Mouse (Mus musculus) ovary, postnatal 36 days (tissue): ENCODE measurements at regions not wholly inside any gene's neighbourhood (a gene's known extent, or its start where the extent isn't known, plus 50 kb on each side); places are given as distances from the start of the nearest gene placed in this dataset.
"Not testable (repeated sequence)": the region's sequence is repeated elsewhere in the genome, so short reads cannot be mapped to it uniquely, and the experiment has no call there.

ENCODE experiments used
- DNase-seq: peaks from one replicate; pipeline ENCODE4 v3.0.0; 2022; ENCODE audit warnings: low spot score, mixed read lengths

DNA sequence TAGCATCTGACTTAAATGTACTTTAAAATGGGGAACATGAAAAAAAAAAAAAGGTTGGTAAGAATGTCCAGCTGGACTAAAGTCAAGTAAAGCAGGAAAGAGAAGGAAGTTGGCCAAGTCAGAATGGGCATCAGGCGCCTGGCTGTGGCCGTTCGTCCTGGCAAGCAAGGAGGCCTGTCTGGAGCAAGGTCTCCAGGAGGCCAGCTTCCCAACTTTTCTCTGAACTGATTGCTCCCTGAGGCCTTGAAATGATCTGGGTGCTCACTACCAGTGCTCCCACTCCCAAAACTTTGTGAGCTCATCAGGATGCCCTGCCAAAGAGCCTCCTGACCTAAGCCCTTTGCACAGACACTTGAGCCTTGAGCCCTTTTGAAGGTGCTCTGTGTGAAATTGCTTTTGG is 141.7 kb upstream of the Gm21897 start:
- peak; percentile 11 for DNase-seq

DNA sequence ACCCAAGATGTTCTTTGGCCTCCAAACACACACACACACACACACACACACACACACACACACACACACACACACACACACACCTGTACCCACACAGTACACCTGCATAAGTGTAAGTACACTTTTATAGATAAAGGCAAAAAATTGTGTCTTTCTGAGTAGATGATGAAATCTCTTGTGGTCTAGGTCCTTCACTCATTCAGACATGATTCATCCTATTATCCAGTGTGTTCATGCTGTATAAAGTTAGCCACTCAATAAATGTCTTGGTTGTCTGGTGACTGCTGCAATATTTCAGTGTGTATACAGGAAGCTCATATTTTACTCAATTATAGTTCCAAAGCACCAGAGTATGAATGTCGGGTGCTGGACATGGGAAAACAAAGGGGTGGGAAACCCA is 131.5 kb upstream of the Gm21897 start:
- no peak for DNase-seq

GRCm38 (mm10) chr16:15194926-15195711 is 122.1 kb upstream of the Gm21897 start:
- peak; percentile 21 for DNase-seq

- not testable (repeated sequence) for DNase-seq
Observed at GRCm38 (mm10) chr16:15195931-15196330, 121.3 kb upstream of the Gm21897 start.

DNA sequence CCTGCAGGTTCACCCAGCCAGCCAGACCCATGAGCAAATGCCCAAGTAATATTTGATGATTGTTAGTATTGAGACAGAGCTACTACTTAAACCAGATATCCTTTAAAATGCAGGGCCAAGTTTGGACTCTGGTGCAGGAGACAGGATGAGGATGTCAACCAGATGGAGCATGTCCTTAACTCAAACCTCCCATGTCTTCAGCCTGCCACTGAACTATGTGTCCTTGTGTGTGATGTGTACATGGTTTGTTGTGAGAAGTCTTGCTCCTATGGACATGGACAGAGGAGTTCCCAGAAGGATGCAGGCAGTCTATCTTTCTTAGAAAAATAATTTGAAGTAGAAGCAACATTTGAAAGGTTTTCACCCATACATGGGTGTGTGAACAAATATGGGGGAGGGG is 120.4 kb upstream of the Gm21897 start:
- DNase-seq: no peak

- DNase-seq: no peak
Observed at GRCm38 (mm10) chr16:15215921-15216320, 101.3 kb upstream of the Gm21897 start.

DNA sequence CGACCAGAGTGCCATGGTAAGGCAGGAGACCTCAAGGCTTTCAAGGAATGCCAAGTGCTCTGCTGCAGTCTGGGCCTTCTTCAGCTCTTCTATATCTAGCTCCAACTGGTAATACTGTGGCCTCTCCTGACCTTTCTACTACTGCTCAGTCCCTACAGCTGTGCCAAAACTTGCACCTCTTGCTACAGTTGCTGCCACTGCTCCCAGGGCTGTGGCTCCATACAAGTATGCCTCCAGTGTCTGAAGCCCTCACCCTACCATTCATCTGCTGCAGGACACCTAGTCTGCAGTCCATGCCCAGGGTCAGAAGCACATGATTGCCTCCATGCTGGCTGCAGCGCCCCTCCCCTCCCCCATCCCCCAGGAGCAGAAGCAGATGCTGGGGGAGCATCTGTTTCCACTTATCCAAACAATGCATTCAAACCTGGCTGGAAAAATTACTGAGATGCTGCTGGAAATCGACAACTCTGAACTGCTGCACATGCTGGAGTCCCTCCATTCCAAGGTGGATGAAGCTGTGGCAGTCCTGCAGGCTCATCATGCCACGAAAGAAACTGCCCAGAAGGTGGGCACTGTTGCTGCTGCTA is 96.2 kb upstream of the Gm21897 start:
- DNase-seq: no peak

DNA sequence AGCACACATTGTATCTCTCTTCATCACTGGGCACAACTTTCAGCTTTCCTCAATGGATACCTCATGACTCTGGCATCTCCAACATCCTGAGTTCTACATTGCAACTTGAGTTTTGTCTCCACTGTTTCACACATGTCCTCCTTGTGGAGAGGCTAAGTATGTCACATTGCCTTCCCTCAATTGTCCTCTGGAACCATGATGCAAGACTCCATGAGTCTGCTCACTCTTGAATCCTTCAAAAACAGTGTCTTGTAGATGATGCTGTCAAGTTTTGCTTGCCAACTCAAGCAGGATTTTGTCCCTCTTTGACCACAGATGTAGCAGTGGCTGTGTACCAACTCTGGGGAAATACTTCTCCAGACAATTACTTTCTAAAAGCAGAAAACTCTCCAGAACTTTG is 79.4 kb upstream of the Gm21897 start:
- DNase-seq: no peak

GRCm38 (mm10) chr16:15238449-15238848 is 78.8 kb upstream of the Gm21897 start:
- DNase-seq: no peak

GRCm38 (mm10) chr16:15250186-15250585 is 67.1 kb upstream of the Gm21897 start:
- DNase-seq: no peak

DNA sequence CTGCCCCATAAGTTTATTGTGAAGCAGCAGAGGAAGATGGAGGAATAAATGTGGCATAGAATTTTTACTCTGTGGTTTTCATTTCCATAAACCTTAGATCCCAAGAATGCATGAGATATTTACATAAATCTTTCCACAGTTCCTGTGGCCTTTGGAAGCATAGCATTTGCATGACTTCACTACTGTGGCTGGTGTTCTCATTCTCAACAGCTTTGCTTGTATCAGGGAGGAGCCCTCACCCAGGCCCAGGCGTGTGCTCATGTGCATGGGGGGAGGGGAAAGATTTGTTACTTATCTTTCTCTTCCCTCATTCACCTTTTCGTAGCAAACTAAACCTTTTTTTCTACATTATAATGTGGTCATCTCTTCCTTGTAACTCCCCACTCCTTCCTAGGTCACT is 65.6 kb upstream of the Gm21897 start:
- DNase-seq: no peak

DNA sequence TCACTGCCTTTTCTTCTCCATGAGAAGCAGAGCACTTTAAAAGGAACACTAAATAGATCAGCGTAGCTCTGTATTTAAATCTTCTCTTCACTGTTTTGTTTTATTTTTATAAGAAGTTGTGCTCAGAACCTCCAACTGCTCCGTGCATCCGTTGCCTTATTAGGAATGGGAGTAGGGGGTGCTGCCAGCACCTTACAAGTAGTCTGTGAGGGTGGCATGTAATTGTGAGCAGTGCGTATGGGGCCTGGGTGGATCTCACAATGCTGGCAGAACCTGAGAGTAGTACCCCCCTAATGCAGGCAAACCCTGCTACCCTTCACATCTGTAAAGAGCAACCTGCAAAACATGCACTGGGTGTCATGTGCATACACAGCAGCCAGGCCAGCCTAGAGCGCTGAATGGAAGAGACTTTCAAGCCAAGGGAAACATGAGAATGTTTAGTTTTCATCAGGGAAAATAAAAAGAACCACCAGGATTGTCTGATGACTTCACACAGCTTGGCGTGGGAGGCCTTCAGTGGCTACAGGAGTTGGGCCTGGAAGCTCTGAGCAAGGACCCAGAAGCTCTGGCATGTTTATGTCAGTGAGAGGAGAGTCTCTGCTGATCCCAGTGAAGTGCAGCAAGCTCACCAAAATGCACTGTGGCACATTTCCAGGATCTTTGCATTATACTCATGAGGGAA is 64.5 kb upstream of the Gm21897 start:
- peak; percentile 10 for DNase-seq

DNA sequence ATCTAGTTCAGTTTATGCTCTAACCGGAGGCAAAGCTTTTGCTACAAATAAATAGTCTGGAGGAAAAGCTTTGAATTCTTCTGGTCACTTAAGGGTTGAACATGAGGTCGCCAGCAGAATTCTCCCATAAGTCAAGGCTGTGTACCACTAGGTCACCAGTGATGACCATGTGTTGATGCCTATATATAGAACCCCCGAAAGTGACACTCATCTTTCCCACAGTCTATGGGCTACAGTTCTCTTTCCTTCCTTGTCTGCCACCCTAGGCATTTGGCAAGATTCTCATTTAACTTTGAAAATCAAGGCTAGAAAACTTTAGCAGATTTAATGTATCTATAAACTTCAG is 63.9 kb upstream of the Gm21897 start:
- no peak for DNase-seq

DNA sequence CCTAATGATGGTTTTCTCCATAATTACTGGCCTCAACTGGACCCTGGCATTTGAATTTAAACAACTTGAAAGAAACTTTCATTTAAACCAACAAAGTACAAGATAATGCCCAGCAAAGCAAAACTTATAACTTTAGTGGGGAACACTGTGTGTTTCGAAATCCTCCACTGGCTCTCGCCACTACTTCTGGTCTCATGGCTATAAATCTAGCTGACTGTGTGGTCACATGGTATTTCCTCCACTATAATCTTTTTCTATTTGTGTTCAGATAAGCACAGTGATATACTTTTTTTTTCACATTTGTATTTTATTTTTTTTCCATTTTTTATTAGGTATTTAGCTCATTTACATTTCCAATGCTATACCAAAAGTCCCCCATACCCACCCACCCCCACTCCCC is 62.6 kb upstream of the Gm21897 start:
- no peak for DNase-seq

- no peak for DNase-seq
Observed at GRCm38 (mm10) chr16:15259474-15259873, 57.8 kb upstream of the Gm21897 start.

DNA sequence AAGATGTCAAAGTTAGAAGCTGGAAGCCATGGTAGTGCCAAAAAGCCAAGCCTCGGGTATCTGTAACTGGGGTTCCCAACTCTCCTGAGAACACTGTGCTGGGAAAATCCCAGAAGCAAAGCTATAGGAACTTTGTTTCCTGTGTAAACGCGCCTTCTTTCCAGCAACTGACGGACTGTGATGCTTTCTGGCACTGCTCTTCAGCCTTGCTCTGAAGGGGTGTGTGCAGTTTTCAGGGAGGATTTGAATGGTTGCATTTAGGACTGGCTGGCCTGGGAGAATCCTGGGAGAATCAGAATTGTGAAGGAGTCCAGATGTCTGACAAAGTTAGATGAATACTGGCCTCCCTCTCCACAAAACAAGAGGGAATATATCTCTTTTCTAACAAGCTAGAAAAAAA is 57.2 kb upstream of the Gm21897 start:
- DNase-seq: no peak
